Mouse (Mus musculus) hindbrain, embryonic 11.5 days (tissue): ENCODE data around the gene Chrm4. TPM values are rescaled to one million over a fixed set of nuclear protein-coding genes. Genes with fewer than 3 reads are reported as not detected.

Experiments used
- ATAC-seq: fragments of 200-750 bp; cut with Nextera tagmentation; 2 replicates; pipeline ENCODE4 v1.8.0; 2017; ENCODE audit warnings: mild to moderate bottlenecking, moderate TSS enrichment, moderate library complexity; ENCODE audit not compliant: low FRiP score
- DNase-seq: peaks from one replicate; pipeline ENCODE4 v3.0.0-alpha.2; 2015; ENCODE audit warnings: low spot score
- H3K27ac ChIP-seq: fragments of 300-500 bp; sonication (generic); 2 replicates; pipeline ENCODE4 v1.5.1; 2014; ENCODE audit warnings: mild to moderate bottlenecking, low read depth, low read length
- H3K27me3 ChIP-seq: fragments of 300-500 bp; sonication (generic); 2 replicates; pipeline ENCODE4 v1.6.1; 2014; ENCODE audit warnings: mild to moderate bottlenecking, low read length, moderate library complexity, mixed read lengths; ENCODE audit not compliant: control insufficient read depth, insufficient read depth
- H3K36me3 ChIP-seq: fragments of 300-500 bp; sonication (generic); 2 replicates; pipeline ENCODE4 v1.6.1; 2014; ENCODE audit warnings: mild to moderate bottlenecking, low read length, moderate library complexity, mixed read lengths; ENCODE audit not compliant: control insufficient read depth, insufficient read depth
- H3K4me1 ChIP-seq: fragments of 300-500 bp; sonication (generic); replicated peaks from 2 replicates; pipeline ENCODE4 v1.6.1; 2014; ENCODE audit warnings: low read length, mixed read lengths; ENCODE audit not compliant: control insufficient read depth, insufficient read depth
- H3K4me2 ChIP-seq: fragments of 300-500 bp; sonication (generic); replicated peaks from 2 replicates; pipeline ENCODE4 v1.6.1; 2014; ENCODE audit warnings: mild to moderate bottlenecking, low read depth, low read length
- H3K4me3 ChIP-seq: fragments of 300-500 bp; sonication (generic); 2 replicates; pipeline ENCODE4 v1.5.1; 2014; ENCODE audit warnings: low read depth, low read length
- H3K9ac ChIP-seq: fragments of 300-500 bp; sonication (generic); 2 replicates; pipeline ENCODE4 v1.6.1; 2014; ENCODE audit warnings: low read depth, low read length
- H3K9me3 ChIP-seq: fragments of 300-500 bp; sonication (generic); 2 replicates; pipeline ENCODE4 v1.6.1; 2016; ENCODE audit warnings: low read length; ENCODE audit not compliant: control insufficient read depth
- WGBS: fragments of 180-500 bp; shearing (Covaris S2); extraction: QIAGEN DNeasy Blood & Tissue Kit; methylation state at CpG from one replicate; pipeline ENCODE4 v1.1.7; 2014; 5-methylcytosine and 5-hydroxymethylcytosine counted together
- polyA plus RNA-seq: library from polyadenylated mRNA; unstranded; fragments of >200 nt; fragmentation: Nextera tagmentation; extraction: Ambion mirVana; gene quantifications from 2 replicates; pipeline ENCODE4 v1.2.1, GENCODE M21; 2014

The Chrm4 gene
- polyA plus RNA-seq, 1 experiment from 2014 or later: 0.42 TPM

DNA sequence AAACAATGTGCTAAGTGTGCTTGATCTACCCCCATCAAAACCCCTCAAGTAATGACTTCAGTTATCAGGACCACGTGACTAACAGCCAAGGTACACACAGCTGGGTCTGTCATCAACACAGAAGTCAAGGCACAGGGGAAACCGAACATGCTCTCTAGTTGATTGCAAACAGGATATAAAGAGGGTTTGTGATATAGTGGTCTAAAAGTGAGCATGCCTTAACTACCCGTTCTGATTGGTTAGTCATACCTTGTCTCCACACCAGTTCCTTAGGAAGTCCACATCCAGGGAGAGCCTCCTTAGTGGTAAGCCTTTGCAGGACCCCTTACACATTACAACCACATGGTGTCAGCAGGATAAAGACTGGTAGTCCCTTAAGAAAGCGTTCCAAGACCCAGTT is 6.9 kb upstream of the Chrm4 start:
- no peak for ATAC-seq
- Histone ChIP-seq H3K36me3 (peaks cover 10% of the 10 kb centered on the region; the same call in 1 of the 2 replicates), H3K4me3 (no peak overlapping the region), H3K27me3 (peaks cover 30% of the 10 kb centered on the region), H3K9ac (no peak overlapping the region), H3K9me3 (no peaks in the 10 kb centered on the region), H3K4me2 (no peak overlapping the region), H3K4me1 (0 out of 2 replicates have a peak, but pooled peaks cover 2% of the 10 kb centered on the region), H3K27ac (no peak overlapping the region)
- no peak for DNase-seq
- 72% methylated on average over 4 of the region's 4 CpGs for WGBS

DNA sequence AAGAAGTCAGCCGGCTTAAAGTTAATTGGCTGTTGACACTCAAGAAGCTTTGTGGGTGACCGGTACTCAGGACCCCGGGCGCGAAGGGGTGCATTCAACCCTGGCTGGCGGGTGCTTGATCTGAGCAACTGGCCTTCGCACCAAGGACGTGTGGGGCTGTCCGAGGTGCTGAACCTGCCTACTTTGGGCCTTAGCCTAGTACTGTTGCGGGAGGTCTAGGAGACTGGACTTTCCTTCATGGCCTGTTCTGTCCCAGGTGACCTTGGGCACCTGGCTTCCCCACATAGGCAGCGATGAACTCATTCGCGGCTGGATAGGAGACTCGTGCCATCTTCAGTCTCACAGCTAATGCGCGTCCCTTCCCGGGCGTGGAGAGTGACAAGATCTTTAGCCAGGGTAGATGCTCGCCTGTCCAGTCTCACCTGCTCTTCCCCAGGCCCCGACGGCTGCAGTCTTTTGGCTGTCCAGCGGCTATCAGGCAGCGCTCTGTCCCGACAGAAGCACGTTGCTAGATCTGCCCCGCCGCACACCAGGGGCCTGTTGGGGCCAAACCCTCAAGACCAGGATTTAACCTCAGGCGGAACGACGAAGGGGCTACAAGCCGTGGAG is 5.8 kb upstream of the Chrm4 start:
- H3K27me3 ChIP-seq: peaks cover 30% of the 10 kb centered on the region
- H3K4me3 ChIP-seq: peak overlapping the region; percentile 47
- H3K9ac ChIP-seq: no peak overlapping the region
- H3K4me2 ChIP-seq: peak overlapping the region; percentile 67
- H3K9me3 ChIP-seq: no peaks in the 10 kb centered on the region
- H3K27ac ChIP-seq: no peak overlapping the region
- peaks cover 10% of the 10 kb centered on the region; the same call in 1 of the 2 replicates for H3K36me3 ChIP-seq
- WGBS: 5% methylated on average over 31 of the region's 31 CpGs
- H3K4me1 ChIP-seq: 0 out of 2 replicates have a peak, but pooled peaks cover 2% of the 10 kb centered on the region
- peak; percentile 62 for DNase-seq
- ATAC-seq: peak; percentile 7; the same call in 1 of the 2 replicates

DNA sequence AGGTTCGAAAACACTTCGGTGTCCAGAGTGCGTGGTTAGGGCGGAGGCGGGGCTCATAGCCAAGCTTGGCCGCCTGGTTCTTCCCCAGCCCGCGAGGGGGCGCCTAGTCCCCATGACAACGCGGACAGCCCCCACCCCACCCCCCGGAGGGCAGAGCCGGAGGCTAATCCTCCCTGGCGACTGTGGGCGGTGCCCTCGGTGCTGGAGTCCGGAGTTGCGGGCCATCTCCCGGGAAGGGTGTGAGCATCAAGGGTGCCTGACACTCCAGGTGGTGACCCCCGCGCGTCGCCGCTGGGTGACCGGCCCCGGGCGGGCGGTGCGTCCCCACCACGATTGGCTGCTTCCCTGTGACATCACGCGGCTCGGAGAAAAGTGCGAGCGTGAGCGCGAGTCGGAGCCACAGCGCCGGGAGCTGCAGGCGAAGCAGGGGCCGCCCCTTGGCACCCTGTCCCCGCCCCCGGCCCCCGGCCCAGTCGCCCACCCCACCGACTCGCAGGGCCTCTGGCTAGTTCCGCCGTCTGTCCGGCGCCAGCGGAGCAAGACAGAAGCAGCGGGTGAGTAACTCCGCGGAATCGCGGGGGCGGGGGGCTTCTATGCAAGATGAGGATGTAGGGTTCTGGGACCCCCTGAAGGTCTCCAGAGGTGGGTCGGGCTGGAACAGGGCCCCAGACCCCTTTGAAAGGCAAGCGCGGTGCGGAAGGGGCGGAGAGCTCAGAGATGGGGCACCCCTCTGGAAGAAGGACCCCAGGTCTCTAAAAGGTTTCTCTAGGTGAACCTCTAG is 5.1 kb upstream of the Chrm4 start:
- H3K4me3 ChIP-seq: peak overlapping the region; percentile 47
- peak overlapping the region; percentile 28; the same call in 1 of the 2 replicates for H3K9ac ChIP-seq
- no peaks in the 10 kb centered on the region for H3K9me3 ChIP-seq
- ATAC-seq (peak; percentile 76), DNase-seq (peak; percentile 85)
- peak overlapping the region; percentile 67 for H3K4me2 ChIP-seq
- H3K27ac ChIP-seq: no peak overlapping the region
- H3K36me3 ChIP-seq: peaks cover 7% of the 10 kb centered on the region; the same call in 1 of the 2 replicates
- H3K4me1 ChIP-seq: 0 out of 2 replicates have a peak, but pooled peaks cover 2% of the 10 kb centered on the region
- peaks cover 30% of the 10 kb centered on the region for H3K27me3 ChIP-seq
- under 1% methylated on average over 56 of the region's 64 CpGs for WGBS

DNA sequence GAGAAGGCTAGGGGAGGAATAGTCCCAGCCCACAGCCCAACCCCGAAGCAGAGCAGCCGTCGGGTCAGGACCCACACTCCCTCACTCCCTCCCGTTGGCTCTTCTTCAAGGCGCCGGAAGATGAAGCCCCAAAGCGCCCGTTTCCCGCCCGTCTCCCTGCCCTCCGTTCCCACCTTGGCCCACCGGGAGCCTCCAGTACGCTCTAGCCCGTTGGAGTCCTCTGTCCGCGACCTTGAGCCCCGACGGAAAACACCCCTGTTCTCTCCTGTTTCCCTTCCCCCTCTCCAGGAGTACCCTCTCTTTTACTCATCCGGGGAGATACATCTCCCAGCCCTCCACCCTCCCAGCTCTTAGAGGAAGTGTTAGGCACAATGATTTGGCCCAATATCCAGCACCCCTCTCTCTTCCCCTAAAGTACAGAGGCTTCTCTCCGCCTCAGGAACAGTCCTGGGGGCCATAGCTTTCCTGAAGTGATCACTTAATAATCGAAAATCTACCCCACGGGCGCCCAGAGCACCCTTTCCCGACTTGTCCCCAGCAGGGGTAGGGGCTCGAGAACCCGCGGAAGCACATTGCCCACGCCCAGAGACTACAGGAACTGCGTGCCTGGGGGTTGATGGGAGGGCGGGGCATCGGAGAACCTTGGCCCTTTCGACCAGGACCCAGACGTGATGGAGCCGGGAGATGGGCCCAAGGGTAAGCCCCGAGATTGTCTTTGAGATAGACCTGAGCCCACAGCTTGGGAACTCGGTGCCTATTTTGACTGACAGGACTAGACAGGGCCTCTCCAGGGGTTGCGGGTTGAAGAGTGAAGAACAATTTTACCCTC is 4.2 kb upstream of the Chrm4 start:
- WGBS: 3% methylated on average over 37 of the region's 37 CpGs
- ATAC-seq: 0 out of 2 replicates have a peak, but pooled peaks have one; percentile 13
- DNase-seq: peak; percentile 44

DNA sequence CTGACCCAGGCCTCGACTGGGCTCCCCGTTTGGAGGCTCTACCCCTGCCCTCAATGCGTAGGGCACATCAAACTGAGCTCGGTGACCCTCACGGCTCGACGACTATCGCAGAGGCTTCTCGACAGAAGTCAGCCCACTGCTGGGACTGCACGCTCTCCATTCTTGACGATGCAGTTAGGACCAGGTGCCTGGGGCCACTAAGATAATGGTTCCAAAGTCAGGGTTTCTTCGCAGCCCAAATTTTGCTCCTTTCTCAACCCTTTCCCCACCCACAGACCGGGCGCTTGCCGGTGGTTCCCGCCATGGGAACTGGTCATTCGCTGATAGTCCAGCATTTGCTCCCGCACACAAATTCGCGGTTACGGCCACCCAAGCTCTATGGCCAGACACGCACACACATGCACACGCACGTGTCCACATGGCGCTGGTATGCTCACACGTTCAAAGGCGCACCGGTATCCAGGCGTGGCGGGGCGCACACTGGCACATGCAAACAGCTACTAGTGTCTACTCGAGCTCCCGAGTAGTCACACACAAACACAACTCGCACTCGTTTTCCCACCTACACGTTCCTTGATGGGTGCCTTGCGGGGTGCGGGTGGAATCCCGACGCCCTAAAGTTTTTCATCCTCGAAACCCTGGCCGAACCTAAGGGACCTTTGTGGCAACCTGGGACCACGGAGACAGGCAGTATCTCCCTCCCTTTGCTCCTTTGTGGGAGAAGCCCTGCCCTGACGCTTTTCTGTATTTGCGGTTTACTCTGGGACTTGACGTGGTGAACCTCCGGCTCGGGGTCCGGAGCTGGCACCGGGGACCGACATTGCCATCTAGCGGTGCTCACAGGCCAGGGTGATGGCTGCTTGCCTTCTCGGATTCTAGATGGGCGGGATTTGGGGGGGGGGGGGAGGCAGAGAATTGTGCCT is 3.4 kb upstream of the Chrm4 start:
- 4% methylated on average over 54 of the region's 54 CpGs for WGBS
- peak overlapping the region; percentile 26 for H3K4me2 ChIP-seq
- peaks cover 30% of the 10 kb centered on the region for H3K27me3 ChIP-seq
- DNase-seq: peak; percentile 83
- no peak overlapping the region for H3K9ac ChIP-seq
- H3K9me3 ChIP-seq: no peaks in the 10 kb centered on the region
- H3K4me1 ChIP-seq: 0 out of 2 replicates have a peak, but pooled peaks cover 2% of the 10 kb centered on the region
- no peak for ATAC-seq
- H3K4me3 ChIP-seq: peak overlapping the region; percentile 10; the same call in 1 of the 2 replicates
- H3K27ac ChIP-seq: no peak overlapping the region
- H3K36me3 ChIP-seq: no peaks in the 10 kb centered on the region

More for the DNA sequence above, 4.2 kb upstream of the Chrm4 start:
- Histone ChIP-seq H3K4me2 (no peak overlapping the region), H3K4me3 (peak overlapping the region; percentile 47), H3K9me3 (no peaks in the 10 kb centered on the region), H3K36me3 (0 out of 2 replicates have a peak, but pooled peaks cover 4% of the 10 kb centered on the region), H3K4me1 (0 out of 2 replicates have a peak, but pooled peaks cover 2% of the 10 kb centered on the region), H3K27me3 (peaks cover 30% of the 10 kb centered on the region), H3K9ac (no peak overlapping the region), H3K27ac (no peak overlapping the region)

DNA sequence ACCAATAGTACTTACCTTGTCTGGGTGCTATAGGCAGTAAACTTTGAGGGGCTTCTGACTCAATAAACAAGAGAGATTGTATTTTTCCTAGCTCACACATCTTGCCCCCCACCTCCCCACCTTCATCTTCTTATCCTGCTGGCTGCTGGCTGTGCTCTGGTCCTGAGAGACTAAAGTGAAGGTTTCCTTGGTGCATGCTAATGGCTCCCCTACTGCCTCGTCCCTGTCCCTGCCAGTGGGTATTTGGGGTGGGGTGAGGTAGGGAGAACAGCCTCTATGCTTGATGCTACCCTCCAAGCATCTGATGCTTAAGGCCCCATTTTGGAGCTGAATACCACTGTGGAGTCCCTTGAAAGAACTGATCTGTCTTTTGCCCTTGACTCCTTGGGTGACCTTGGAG is 2.3 kb upstream of the Chrm4 start:
- Histone ChIP-seq H3K27me3 (peaks cover 30% of the 10 kb centered on the region), H3K36me3 (no peaks in the 10 kb centered on the region), H3K9me3 (no peaks in the 10 kb centered on the region), H3K4me3 (no peak overlapping the region), H3K9ac (no peak overlapping the region), H3K27ac (no peak overlapping the region), H3K4me2 (no peak overlapping the region), H3K4me1 (peaks cover 2% of the 10 kb centered on the region; the same call in 1 of the 2 replicates)
- ATAC-seq (no peak), DNase-seq (no peak)
- 62% methylated on average over 1 of the region's 1 CpGs for WGBS

DNA sequence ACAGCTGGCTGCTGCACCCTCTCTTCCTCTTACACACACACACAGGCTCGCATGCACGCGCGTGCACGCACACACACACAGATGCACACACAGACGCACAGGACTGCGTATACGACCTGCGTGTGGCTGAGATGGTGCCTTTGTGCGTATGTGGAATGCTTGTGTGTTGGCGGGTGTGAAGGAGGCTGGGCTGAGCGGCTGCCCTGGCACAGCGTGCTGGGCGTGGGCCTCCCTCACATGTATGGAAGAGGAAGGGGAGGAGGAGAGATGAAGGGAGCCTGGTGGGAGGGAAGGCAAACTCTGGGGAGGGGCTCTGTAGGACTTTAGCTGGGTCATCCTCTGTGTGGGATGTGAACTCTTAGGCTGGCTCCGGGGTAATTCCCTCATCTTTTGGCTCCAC is 1.6 kb upstream of the Chrm4 start:
- WGBS: 87% methylated on average over 15 of the region's 15 CpGs

More for the DNA sequence above, 1.6 kb upstream of the Chrm4 start:
- no peak for ATAC-seq
- Histone ChIP-seq H3K27me3 (peaks cover 30% of the 10 kb centered on the region), H3K4me3 (no peak overlapping the region), H3K4me1 (peaks cover 2% of the 10 kb centered on the region; the same call in 1 of the 2 replicates), H3K4me2 (no peak overlapping the region), H3K9ac (no peak overlapping the region), H3K27ac (no peak overlapping the region), H3K9me3 (no peaks in the 10 kb centered on the region), H3K36me3 (no peaks in the 10 kb centered on the region)
- no peak for DNase-seq
